Mouse (Mus musculus) cortical plate, adult 2 months (tissue): ENCODE measurements around the gene Ncam1.

ENCODE experiments used
- CTCF ChIP-seq: fragments of 200-500 bp; IDR thresholded peaks from 2 replicates; pipeline ENCODE4 v1.5.1; 2011; ENCODE audit warnings: mild to moderate bottlenecking, control low read depth, low read length; ENCODE audit not compliant: insufficient read depth; ENCODE audit errors: extremely low read depth
- POLR2A ChIP-seq: fragments of 200-500 bp; IDR thresholded peaks from 2 replicates; pipeline ENCODE4 v1.6.1; 2011; ENCODE audit warnings: mild to moderate bottlenecking, low read length, control low read depth; ENCODE audit not compliant: insufficient read depth; ENCODE audit errors: extremely low read depth

DNA sequence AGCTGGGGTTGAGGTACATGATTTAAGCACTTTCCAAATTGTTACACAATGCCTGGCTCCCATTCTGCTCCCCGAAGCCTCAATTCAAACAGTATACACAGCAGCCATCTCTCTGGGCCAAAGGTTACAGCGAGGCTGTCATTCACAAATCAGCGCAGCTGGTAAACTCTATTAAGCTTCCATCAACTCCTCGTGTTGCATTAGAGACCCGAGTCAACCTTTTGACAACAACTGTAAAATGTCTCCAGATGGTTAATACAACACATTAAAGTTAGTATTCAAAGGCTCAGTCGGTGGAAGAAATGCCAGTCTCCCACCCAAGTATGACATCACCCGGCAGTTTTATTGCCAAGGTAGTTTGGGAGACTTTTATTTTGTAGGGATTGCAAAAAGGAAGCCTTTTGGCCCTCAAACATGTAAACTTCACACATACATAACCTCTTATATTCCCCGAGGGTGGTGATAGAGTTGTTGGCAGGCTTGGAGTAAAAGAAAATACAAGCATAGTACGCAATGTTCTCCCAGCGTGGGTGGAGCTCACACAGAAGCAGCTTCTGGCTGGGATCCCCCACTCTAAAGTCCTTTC, 204.7 kb downstream of the Ncam1 start:
- no peak for TF ChIP-seq CTCF
- TF ChIP-seq POLR2A: no peak
